Mouse (Mus musculus) ES-E14 (cell line): ENCODE measurements around the gene Ush1c.

Source experiments
- CHD2 ChIP-seq: IDR thresholded peaks from 2 replicates; pipeline ENCODE4 v1.6.1; 2014; ENCODE audit warnings: mild to moderate bottlenecking, low read depth, low read length, inconsistent platforms
- HCFC1 ChIP-seq: IDR thresholded peaks from 2 replicates; pipeline ENCODE4 v1.6.1; 2012; ENCODE audit warnings: low read length, inconsistent platforms, borderline replicate concordance; ENCODE audit not compliant: insufficient read depth
- ZNF384 ChIP-seq: IDR thresholded peaks from 2 replicates; pipeline ENCODE4 v1.6.1; 2012; ENCODE audit warnings: low read depth, low read length, inconsistent platforms

DNA sequence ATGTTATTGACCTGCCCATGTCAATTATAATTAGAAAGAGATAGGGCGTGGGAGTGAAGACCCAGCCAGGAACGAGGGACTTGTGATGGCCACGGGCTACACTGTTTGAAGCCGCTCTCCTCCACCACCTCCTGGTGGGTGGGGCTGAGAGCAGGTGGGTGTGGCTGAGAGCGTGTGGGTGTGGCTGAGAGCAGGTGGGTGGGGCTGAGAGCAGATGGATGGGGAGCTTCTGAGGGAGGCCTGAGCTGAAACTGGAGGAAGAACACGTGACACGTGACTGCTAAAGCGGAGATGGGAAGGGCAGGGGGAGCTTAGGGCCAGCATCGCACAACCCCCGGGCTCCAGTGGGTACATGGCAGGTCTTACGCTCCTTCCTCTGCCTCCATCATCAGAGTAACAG lies 19.9 kb downstream of the Ush1c start:
- no peak for TF ChIP-seq ZNF384
- no peak for TF ChIP-seq HCFC1
- TF ChIP-seq CHD2 = no peak
